Mouse (Mus musculus): ENCODE measurements around the gene Cit. TPM values are rescaled to one million over a fixed set of nuclear protein-coding genes. Genes with fewer than 3 reads are reported as not detected.

Gene Cit
- total and polyA plus RNA-seq, 3 experiments = 0.73 to 0.97 (median 0.74) TPM

- Histone ChIP-seq H3K27me3 (ENCODE audit: control insufficient read depth, insufficient read depth, low read length) (no peaks in the 10 kb centered on the region), H3K9ac (ENCODE audit: low read depth, low read length) (no peak overlapping the region), H3K36me3 (ENCODE audit: control insufficient read depth, insufficient read depth, low read length) (no peaks in the 10 kb centered on the region), H3K27ac (no peak overlapping the region), H3K4me3 (no peak overlapping the region), H3K79me2 (replicated peaks; ENCODE audit: control insufficient read depth, insufficient read depth, low read length) (no peaks in the 10 kb centered on the region), H3K4me1 (ENCODE audit: control insufficient read depth, insufficient read depth, low read length) (no peaks in the 10 kb centered on the region)
- TF ChIP-seq EP300 (IDR thresholded peaks at IDR 0.05; ENCODE audit: insufficient read depth, low read depth, low read length) = no peak
- TF ChIP-seq POLR2A (IDR thresholded peaks at IDR 0.05; ENCODE audit: insufficient read depth, low read depth, low read length) = no peak
- TF ChIP-seq CTCF (IDR thresholded peaks at IDR 0.05) = no peak
- WGBS = 32% methylated on average over 11 of the region's 11 CpGs
- intact Hi-C loops (cut with DNase I) = no loop called here
- DNase-seq = peak; percentile 48 to 52
Measured at GRCm38 (mm10) chr5:115909106-115909505, 64.0 kb downstream of the Cit start.

- H3K27me3 ChIP-seq (ENCODE audit: control insufficient read depth, insufficient read depth, low read length) = no peaks in the 10 kb centered on the region
- no peak for DNase-seq
- H3K36me3 ChIP-seq (ENCODE audit: control insufficient read depth, insufficient read depth, low read length) = no peaks in the 10 kb centered on the region
- WGBS = 72% methylated on average over 11 of the region's 11 CpGs
- H3K4me3 ChIP-seq = no peak overlapping the region
- H3K9ac ChIP-seq (ENCODE audit: low read depth, low read length) = no peak overlapping the region
- H3K4me1 ChIP-seq (ENCODE audit: control insufficient read depth, insufficient read depth, low read length) = no peaks in the 10 kb centered on the region
- H3K27ac ChIP-seq = no peak overlapping the region
- TF ChIP-seq CTCF (IDR thresholded peaks at IDR 0.05) = no peak
- TF ChIP-seq POLR2A (IDR thresholded peaks at IDR 0.05; ENCODE audit: insufficient read depth, low read depth, low read length) = no peak
- TF ChIP-seq EP300 (IDR thresholded peaks at IDR 0.05; ENCODE audit: insufficient read depth, low read depth, low read length) = no peak
- H3K79me2 ChIP-seq (replicated peaks; ENCODE audit: control insufficient read depth, insufficient read depth, low read length) = no peaks in the 10 kb centered on the region
- intact Hi-C loops (cut with DNase I) = no loop called here
Measured at GRCm38 (mm10) chr5:115910491-115910890, 65.4 kb downstream of the Cit start.

GRCm38 (mm10) chr5:115915481-115915880 is 70.4 kb downstream of the Cit start:
- no peak overlapping the region for H3K9ac ChIP-seq (ENCODE audit: low read depth, low read length)
- intact Hi-C loops (cut with DNase I) = no loop called here
- H3K36me3 ChIP-seq (ENCODE audit: control insufficient read depth, insufficient read depth, low read length) = no peaks in the 10 kb centered on the region
- H3K79me2 ChIP-seq (replicated peaks; ENCODE audit: control insufficient read depth, insufficient read depth, low read length) = no peaks in the 10 kb centered on the region
- no peaks in the 10 kb centered on the region for H3K27me3 ChIP-seq (ENCODE audit: control insufficient read depth, insufficient read depth, low read length)
- H3K4me3 ChIP-seq = no peak overlapping the region
- TF ChIP-seq CTCF (IDR thresholded peaks at IDR 0.05) (no peak), POLR2A (IDR thresholded peaks at IDR 0.05; ENCODE audit: insufficient read depth, low read depth, low read length) (no peak), EP300 (IDR thresholded peaks at IDR 0.05; ENCODE audit: insufficient read depth, low read depth, low read length) (no peak)
- H3K4me1 ChIP-seq (ENCODE audit: control insufficient read depth, insufficient read depth, low read length) = no peaks in the 10 kb centered on the region
- no peak overlapping the region for H3K27ac ChIP-seq
- DNase-seq = no peak
- WGBS = 49% methylated on average over 5 of the region's 5 CpGs

- Histone ChIP-seq H3K9ac (ENCODE audit: low read depth, low read length) (no peak overlapping the region), H3K4me1 (ENCODE audit: control insufficient read depth, insufficient read depth, low read length) (no peaks in the 10 kb centered on the region), H3K27ac (no peak overlapping the region), H3K4me3 (no peak overlapping the region), H3K79me2 (replicated peaks; ENCODE audit: control insufficient read depth, insufficient read depth, low read length) (no peaks in the 10 kb centered on the region), H3K27me3 (ENCODE audit: control insufficient read depth, insufficient read depth, low read length) (no peaks in the 10 kb centered on the region), H3K36me3 (ENCODE audit: control insufficient read depth, insufficient read depth, low read length) (no peaks in the 10 kb centered on the region)
- TF ChIP-seq CTCF (IDR thresholded peaks at IDR 0.05) (no peak), EP300 (IDR thresholded peaks at IDR 0.05; ENCODE audit: insufficient read depth, low read depth, low read length) (no peak), POLR2A (IDR thresholded peaks at IDR 0.05; ENCODE audit: insufficient read depth, low read depth, low read length) (no peak)
- WGBS = 91% methylated on average over 4 of the region's 4 CpGs
- no peak for DNase-seq
- intact Hi-C loops (cut with DNase I) = no loop called here
Measured at GRCm38 (mm10) chr5:115917960-115918359, 72.9 kb downstream of the Cit start.

GRCm38 (mm10) chr5:115918597-115919351 is 73.7 kb downstream of the Cit start:
- 94% methylated on average over 23 of the region's 23 CpGs for WGBS
- intact Hi-C loops (cut with DNase I) = no loop called here
- TF ChIP-seq POLR2A (IDR thresholded peaks at IDR 0.05; ENCODE audit: insufficient read depth, low read depth, low read length) = no peak
- no peak for TF ChIP-seq CTCF (IDR thresholded peaks at IDR 0.05)
- no peak for TF ChIP-seq EP300 (IDR thresholded peaks at IDR 0.05; ENCODE audit: insufficient read depth, low read depth, low read length)

GRCm38 (mm10) chr5:115921990-115922389 is 76.9 kb downstream of the Cit start:
- WGBS = 72% methylated on average over 9 of the region's 9 CpGs
- H3K36me3 ChIP-seq (ENCODE audit: control insufficient read depth, insufficient read depth, low read length) = no peaks in the 10 kb centered on the region
- no peak for TF ChIP-seq POLR2A (IDR thresholded peaks at IDR 0.05; ENCODE audit: insufficient read depth, low read depth, low read length)
- TF ChIP-seq EP300 (IDR thresholded peaks at IDR 0.05; ENCODE audit: insufficient read depth, low read depth, low read length) = no peak
- no peak for TF ChIP-seq CTCF (IDR thresholded peaks at IDR 0.05)
- H3K27me3 ChIP-seq (ENCODE audit: control insufficient read depth, insufficient read depth, low read length) = no peaks in the 10 kb centered on the region
- H3K27ac ChIP-seq = no peak overlapping the region
- intact Hi-C loops (cut with DNase I) = no loop called here
- H3K9ac ChIP-seq (ENCODE audit: low read depth, low read length) = no peak overlapping the region
- no peak overlapping the region for H3K4me3 ChIP-seq
- no peaks in the 10 kb centered on the region for H3K4me1 ChIP-seq (ENCODE audit: control insufficient read depth, insufficient read depth, low read length)
- no peaks in the 10 kb centered on the region for H3K79me2 ChIP-seq (replicated peaks; ENCODE audit: control insufficient read depth, insufficient read depth, low read length)
- no peak for DNase-seq

More at GRCm38 (mm10) chr5:115918597-115919351, 73.7 kb downstream of the Cit start:
- no peak for DNase-seq
- Histone ChIP-seq H3K27ac (no peak overlapping the region), H3K4me1 (ENCODE audit: control insufficient read depth, insufficient read depth, low read length) (no peaks in the 10 kb centered on the region), H3K27me3 (ENCODE audit: control insufficient read depth, insufficient read depth, low read length) (no peaks in the 10 kb centered on the region), H3K4me3 (no peak overlapping the region), H3K79me2 (replicated peaks; ENCODE audit: control insufficient read depth, insufficient read depth, low read length) (no peaks in the 10 kb centered on the region), H3K9ac (ENCODE audit: low read depth, low read length) (no peak overlapping the region), H3K36me3 (ENCODE audit: control insufficient read depth, insufficient read depth, low read length) (no peaks in the 10 kb centered on the region)

All from heart, adult 2 months (tissue).